Mouse (Mus musculus) MEL (cell line): ENCODE measurements around the gene Robo3. TPM values are rescaled to one million over a fixed set of nuclear protein-coding genes. Genes with fewer than 3 reads are reported as not detected.

Source experiments
- DNase-seq: peaks from one replicate; pipeline ENCODE4 v3.0.0; 2011; ENCODE audit warnings: low read depth, low spot score
- H3K27ac ChIP-seq: 2 replicates; pipeline ENCODE4 v1.5.1; 2012; ENCODE audit warnings: low read depth, mild to moderate bottlenecking, control low read depth, low read length, moderate library complexity; ENCODE audit not compliant: control insufficient read depth
- H3K27me3 ChIP-seq, 2 experiments: fragments of 150-350 bp in 1 of 2; sonication (generic) in 1 of 2; 2 replicates each; pipeline ENCODE4 v1.6.1; 2012; ENCODE audit warnings: low read length in 2 of 2, mild to moderate bottlenecking in 2 of 2, improper control_type of control experiment in 1 of 2, moderate library complexity in 1 of 2; ENCODE audit not compliant: insufficient read depth in 2 of 2, control insufficient read depth in 1 of 2
- H3K36me3 ChIP-seq, 2 experiments: 2 replicates each; pipeline ENCODE4 v1.6.1; 2012 to 2014; ENCODE audit warnings: low read length in 2 of 2, improper control_type of control experiment in 1 of 2, inconsistent platforms in 1 of 2, mild to moderate bottlenecking in 1 of 2; ENCODE audit not compliant: insufficient read depth in 2 of 2, control insufficient read depth in 1 of 2
- H3K4me1 ChIP-seq, 2 experiments: fragments of 150-350 bp in 1 of 2; sonication (generic) in 1 of 2; 2 replicates each; pipeline ENCODE4 v1.6.1; 2012; ENCODE audit warnings: low read length in 2 of 2, improper control_type of control experiment in 1 of 2, mild to moderate bottlenecking in 1 of 2; ENCODE audit not compliant: insufficient read depth in 2 of 2, control insufficient read depth in 1 of 2
- H3K4me3 ChIP-seq, 2 experiments: fragments of 150-350 bp in 1 of 2; sonication (generic) in 1 of 2; 2 replicates each; pipeline ENCODE4 v1.5.1; 2012; ENCODE audit warnings: low read depth in 2 of 2, low read length in 2 of 2, mild to moderate bottlenecking in 2 of 2, moderate library complexity in 2 of 2, control low read depth in 1 of 2, improper control_type of control experiment in 1 of 2; ENCODE audit not compliant: control insufficient read depth in 1 of 2, insufficient read depth in 1 of 2
- H3K79me2 ChIP-seq: 2 replicates; pipeline ENCODE4 v1.6.1; 2012; ENCODE audit warnings: mild to moderate bottlenecking, low read length, moderate library complexity; ENCODE audit not compliant: control insufficient read depth, poor library complexity, insufficient read depth
- H3K9ac ChIP-seq: 2 replicates; pipeline ENCODE4 v1.6.1; 2012; ENCODE audit warnings: low read depth, mild to moderate bottlenecking, control low read depth, low read length, moderate library complexity; ENCODE audit not compliant: control insufficient read depth, poor library complexity, severe bottlenecking
- H3K9me3 ChIP-seq: fragments of 150-350 bp; sonication (generic); replicated peaks from 2 replicates; pipeline ENCODE4 v1.6.1; 2012; ENCODE audit warnings: mild to moderate bottlenecking, low read length, improper control_type of control experiment, moderate library complexity; ENCODE audit not compliant: insufficient read depth
- CHD2 ChIP-seq: IDR thresholded peaks from 2 replicates; pipeline ENCODE4 v1.6.1; 2011; ENCODE audit warnings: low read length, improper control_type of control experiment
- CTCF ChIP-seq, 3 experiments: IDR thresholded peaks in 2 of 3; conservative IDR thresholded peaks in 1 of 3; 2 replicates each; pipeline ENCODE4 v1.5.1; 2011 to 2012; ENCODE audit warnings: low read length in 3 of 3, low read depth in 2 of 3, mild to moderate bottlenecking in 2 of 3, improper control_type of control experiment in 1 of 3, inconsistent platforms in 1 of 3, mixed read lengths in 1 of 3, moderate library complexity in 1 of 3; ENCODE audit not compliant: control insufficient read depth in 1 of 3, insufficient read depth in 1 of 3, poor library complexity in 1 of 3, severe bottlenecking in 1 of 3
- E2F4 ChIP-seq: IDR thresholded peaks from 2 replicates; pipeline ENCODE4 v1.6.1; 2011; ENCODE audit warnings: low read depth, low read length, improper control_type of control experiment, borderline replicate concordance
- ELF1 ChIP-seq: IDR thresholded peaks from 2 replicates; pipeline ENCODE4 v1.6.1; 2014; ENCODE audit warnings: low read depth, mild to moderate bottlenecking, inconsistent platforms, low read length, improper control_type of control experiment, moderate library complexity
- ETS1 ChIP-seq: IDR thresholded peaks from 2 replicates; pipeline ENCODE4 v1.6.1; 2012; ENCODE audit warnings: low read depth, mild to moderate bottlenecking, inconsistent platforms, low read length, improper control_type of control experiment, moderate library complexity
- GATA1 ChIP-seq: IDR thresholded peaks from 2 replicates; pipeline ENCODE4 v1.6.1; 2011; ENCODE audit warnings: low read depth, low read length, improper control_type of control experiment
- HCFC1 ChIP-seq: IDR thresholded peaks from 2 replicates; pipeline ENCODE4 v1.6.1; 2012; ENCODE audit warnings: low read depth, mild to moderate bottlenecking, inconsistent platforms, low read length, improper control_type of control experiment, moderate library complexity
- MAZ ChIP-seq: IDR thresholded peaks from 2 replicates; pipeline ENCODE4 v1.6.1; 2012; ENCODE audit warnings: low read depth, mild to moderate bottlenecking, inconsistent platforms, low read length, improper control_type of control experiment
- MXI1 ChIP-seq: IDR thresholded peaks from 2 replicates; pipeline ENCODE4 v1.6.1; 2011; ENCODE audit warnings: mild to moderate bottlenecking, low read depth, low read length, improper control_type of control experiment
- MYB ChIP-seq: IDR thresholded peaks from 2 replicates; pipeline ENCODE4 v1.6.1; 2011; ENCODE audit warnings: mild to moderate bottlenecking, low read depth, low read length, improper control_type of control experiment
- NRF1 ChIP-seq: IDR thresholded peaks from 2 replicates; pipeline ENCODE4 v1.6.1; 2014; ENCODE audit warnings: low read depth, mild to moderate bottlenecking, inconsistent platforms, low read length, improper control_type of control experiment, moderate library complexity; ENCODE audit not compliant: poor library complexity, insufficient read depth, severe bottlenecking
- POLR2AphosphoS5 ChIP-seq: IDR thresholded peaks from 2 replicates; pipeline ENCODE4 v1.6.1; 2012; ENCODE audit warnings: low read depth, borderline replicate concordance, mild to moderate bottlenecking, inconsistent platforms, low read length, moderate library complexity, mixed read lengths
- RAD21 ChIP-seq: IDR thresholded peaks from 2 replicates; pipeline ENCODE4 v1.6.1; 2011; ENCODE audit warnings: mild to moderate bottlenecking, low read depth, low read length, improper control_type of control experiment
- RCOR1 ChIP-seq: IDR thresholded peaks from 2 replicates; pipeline ENCODE4 v1.6.1; 2012; ENCODE audit warnings: low read depth, mild to moderate bottlenecking, inconsistent platforms, low read length, improper control_type of control experiment
- TBP ChIP-seq: IDR thresholded peaks from 2 replicates; pipeline ENCODE4 v1.8.0; 2011; ENCODE audit warnings: low read depth, low read length, improper control_type of control experiment
- TCF12 ChIP-seq: IDR thresholded peaks from 2 replicates; pipeline ENCODE4 v1.6.1; 2014; ENCODE audit warnings: low read depth, mild to moderate bottlenecking, inconsistent platforms, low read length, improper control_type of control experiment, moderate library complexity
- USF1 ChIP-seq: IDR thresholded peaks from 2 replicates; pipeline ENCODE4 v1.6.1; 2014; ENCODE audit warnings: low read depth, mild to moderate bottlenecking, inconsistent platforms, low read length, improper control_type of control experiment, moderate library complexity
- USF2 ChIP-seq, 2 experiments: IDR thresholded peaks; 2 replicates each; pipeline ENCODE4 v1.6.1; 2011 to 2012; ENCODE audit warnings: improper control_type of control experiment in 2 of 2, low read length in 2 of 2, borderline replicate concordance in 1 of 2, inconsistent platforms in 1 of 2, low read depth in 1 of 2, mild to moderate bottlenecking in 1 of 2; ENCODE audit not compliant: insufficient read depth in 1 of 2
- ZC3H11A ChIP-seq: IDR thresholded peaks from 2 replicates; pipeline ENCODE4 v1.6.1; 2012; ENCODE audit warnings: low read depth, mild to moderate bottlenecking, inconsistent platforms, low read length, improper control_type of control experiment
- ZKSCAN1 ChIP-seq: IDR thresholded peaks from 2 replicates; pipeline ENCODE4 v1.6.1; 2012; ENCODE audit warnings: low read depth, mild to moderate bottlenecking, inconsistent platforms, low read length, improper control_type of control experiment, moderate library complexity
- polyA plus RNA-seq, 2 experiments: library from polyadenylated mRNA; stranded (reverse) in 1 of 2; unstranded in 1 of 2; fragments of >175 nt in 1 of 2; fragments of >200 nt in 1 of 2; gene quantifications; 2 replicates each; pipeline versions ENCODE4 v1.2.1 to v1.2.4; 2012; ENCODE audit warnings: low replicate concordance in 2 of 2, low read depth in 1 of 2; ENCODE audit not compliant: insufficient read length in 2 of 2, insufficient read depth in 1 of 2, missing spikeins in 1 of 2
- total RNA-seq: library from RNA; depleted of rRNA; stranded (reverse); fragments of 300-350 nt; gene quantifications from 2 replicates; pipeline ENCODE4 v1.2.3, GENCODE M21; 2012

Robo3 gene
- total and polyA plus RNA-seq, 3 experiments, result not detected

- no peak for DNase-seq
- no peaks in the 10 kb centered on the region for H3K9me3 ChIP-seq
- no peak overlapping the region for H3K9ac ChIP-seq
- H3K4me1 ChIP-seq, result no peaks in the 10 kb centered on the region
- no peak overlapping the region for H3K4me3 ChIP-seq
- no peaks in the 10 kb centered on the region for H3K79me2 ChIP-seq
- H3K36me3 ChIP-seq, result no peaks in the 10 kb centered on the region
- peaks cover 2 to 7% of the 10 kb centered on the region in 2 experiments; a peak in 3 of 4 replicates for H3K27me3 ChIP-seq
- TF ChIP-seq HCFC1 (no peak), MYB (no peak), POLR2AphosphoS5 (no peak), CTCF (IDR thresholded peaks at IDR 0.05 in 2 of 3, conservative IDR thresholded peaks at IDR 0.05 in 1 of 3; ENCODE audit: control insufficient read depth in 1 of 3, insufficient read depth in 1 of 3, low read depth in 2 of 3, low read length in 3 of 3, poor library complexity in 1 of 3, severe bottlenecking in 1 of 3) (no peak), E2F4 (no peak), TCF12 (no peak), GATA1 (no peak), RAD21 (no peak), TBP (no peak), MXI1 (no peak), ELF1 (no peak), CHD2 (no peak), ZC3H11A (no peak), ETS1 (no peak), USF1 (no peak), MAZ (no peak), USF2 (IDR thresholded peaks at IDR 0.05; ENCODE audit: borderline replicate concordance in 1 of 2, insufficient read depth in 1 of 2, low read depth in 1 of 2, low read length in 2 of 2) (no peak), ZKSCAN1 (no peak)
- H3K27ac ChIP-seq, result no peak overlapping the region
Observed at GRCm38 (mm10) chr9:37429326-37429725, 3.7 kb downstream of the Robo3 start.

- peak overlapping the region; percentile 55 to 77 for H3K4me3 ChIP-seq
Observed at GRCm38 (mm10) chr9:37421239-37421638, 11.8 kb downstream of the Robo3 start.

More at GRCm38 (mm10) chr9:37421239-37421638, 11.8 kb downstream of the Robo3 start:
- TF ChIP-seq RCOR1 (no peak), NRF1 (0 out of 2 replicates have a peak, but pooled peaks have one; percentile 10)
- Histone ChIP-seq H3K27ac (no peak overlapping the region), H3K9ac (peak overlapping the region; percentile 71), H3K79me2 (no peaks in the 10 kb centered on the region), H3K36me3 (no peaks in the 10 kb centered on the region; a peak in 1 of 4 replicates), H3K4me1 (peaks cover 0 to 5% of the 10 kb centered on the region in 2 experiments; a peak in 1 of 4 replicates), H3K9me3 (no peaks in the 10 kb centered on the region), H3K27me3 (peaks cover 0 to 8% of the 10 kb centered on the region in 2 experiments; a peak in 3 of 4 replicates)
- DNase-seq, result peak; percentile 49
